Mouse (Mus musculus): Measurements from ENCODE around the gene Mast3. TPM values are rescaled to one million over a fixed set of nuclear protein-coding genes. Genes with fewer than 3 reads are reported as not detected.

The Mast3 gene
- polyA plus RNA-seq (2012) = 3.7 and 4.8 TPM in 2 replicates

DNA sequence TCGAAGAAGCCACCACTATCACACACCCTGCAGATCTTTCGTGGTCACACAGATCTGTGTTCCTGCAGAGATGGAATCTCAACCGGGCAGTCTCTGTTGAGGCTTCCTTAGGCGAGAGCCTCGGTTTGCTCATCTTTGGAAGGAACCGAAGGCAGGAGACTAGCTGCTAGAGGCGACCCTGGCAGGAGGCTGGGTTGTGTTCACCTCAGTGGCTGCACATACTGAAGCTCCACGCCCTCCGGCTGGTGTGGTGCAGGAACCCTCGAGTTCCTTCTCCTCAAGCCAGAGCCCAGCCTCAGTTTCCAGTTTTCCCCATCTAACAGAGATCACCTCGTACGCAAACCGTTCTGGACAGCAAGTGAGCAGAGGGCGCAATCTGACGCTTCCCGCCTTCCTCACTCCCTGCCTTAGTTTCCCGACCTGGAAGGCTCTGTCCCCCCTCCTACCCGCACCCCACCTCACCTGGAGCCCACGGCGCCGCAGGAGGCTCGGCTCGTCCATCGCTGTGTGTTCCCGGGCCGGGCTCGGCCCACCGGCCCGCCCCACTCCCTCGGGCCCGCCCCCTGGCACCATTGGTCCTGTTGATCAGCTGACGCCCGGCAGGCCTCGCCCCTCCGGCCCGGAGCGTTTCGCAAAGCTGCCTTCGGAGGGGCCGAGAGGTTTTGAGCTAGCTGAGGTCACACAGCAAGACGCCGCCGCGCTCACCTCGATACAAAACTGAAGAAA, at the start of gene Mast3:
TSS of gene Mast3 (minus strand) at position 574 of the 726 bp plus-strand sequence.
- no peaks in the 10 kb centered on the region for H3K9me3 ChIP-seq (ENCODE audit: control insufficient read depth, low read length)
- peaks cover 57% of the 10 kb centered on the region for H3K4me1 ChIP-seq (ENCODE audit: control insufficient read depth)
- peak within 1 kb of the TSS; percentile 66 for H3K4me3 ChIP-seq (replicated peaks)
- TF ChIP-seq TAL1 (IDR thresholded peaks at IDR 0.05; ENCODE audit: low read length) (no peak), GATA1 (IDR thresholded peaks at IDR 0.05; ENCODE audit: low read length) (no peak)
- H3K36me3 ChIP-seq (ENCODE audit: control insufficient read depth) = no peaks in the 10 kb centered on the region
- H3K27me3 ChIP-seq (ENCODE audit: control insufficient read depth) = peaks cover 25% of the 10 kb centered on the region

DNA sequence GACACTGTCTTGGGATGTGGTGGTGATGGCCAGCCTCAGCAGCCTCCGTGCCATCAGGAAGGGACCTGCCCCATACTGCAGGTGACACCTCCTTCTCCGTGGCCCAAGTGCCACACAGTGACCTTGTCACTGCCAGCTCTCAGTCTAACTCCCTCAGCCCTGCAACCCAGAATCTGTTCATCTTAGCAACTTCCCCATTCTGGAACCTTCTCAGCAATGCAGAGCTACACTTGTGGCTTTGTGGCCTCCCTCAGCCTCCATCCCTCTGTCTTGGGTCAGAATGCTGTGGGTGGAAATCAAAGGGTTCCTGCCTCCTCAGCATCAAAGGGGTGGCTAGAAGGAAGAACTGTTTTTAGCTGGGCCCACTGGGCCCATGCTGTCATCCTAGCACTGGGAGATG, 49.0 kb upstream of the Mast3 start:
- H3K9me3 ChIP-seq (ENCODE audit: control insufficient read depth, low read length) = no peaks in the 10 kb centered on the region
- no peak overlapping the region for H3K4me3 ChIP-seq (replicated peaks)
- peaks cover 49% of the 10 kb centered on the region for H3K4me1 ChIP-seq (ENCODE audit: control insufficient read depth)
- TF ChIP-seq GATA1 (IDR thresholded peaks at IDR 0.05; ENCODE audit: low read length) = no peak
- no peak for TF ChIP-seq TAL1 (IDR thresholded peaks at IDR 0.05; ENCODE audit: low read length)
- peaks cover 26% of the 10 kb centered on the region for H3K27me3 ChIP-seq (ENCODE audit: control insufficient read depth)
- no peaks in the 10 kb centered on the region for H3K36me3 ChIP-seq (ENCODE audit: control insufficient read depth)

DNA sequence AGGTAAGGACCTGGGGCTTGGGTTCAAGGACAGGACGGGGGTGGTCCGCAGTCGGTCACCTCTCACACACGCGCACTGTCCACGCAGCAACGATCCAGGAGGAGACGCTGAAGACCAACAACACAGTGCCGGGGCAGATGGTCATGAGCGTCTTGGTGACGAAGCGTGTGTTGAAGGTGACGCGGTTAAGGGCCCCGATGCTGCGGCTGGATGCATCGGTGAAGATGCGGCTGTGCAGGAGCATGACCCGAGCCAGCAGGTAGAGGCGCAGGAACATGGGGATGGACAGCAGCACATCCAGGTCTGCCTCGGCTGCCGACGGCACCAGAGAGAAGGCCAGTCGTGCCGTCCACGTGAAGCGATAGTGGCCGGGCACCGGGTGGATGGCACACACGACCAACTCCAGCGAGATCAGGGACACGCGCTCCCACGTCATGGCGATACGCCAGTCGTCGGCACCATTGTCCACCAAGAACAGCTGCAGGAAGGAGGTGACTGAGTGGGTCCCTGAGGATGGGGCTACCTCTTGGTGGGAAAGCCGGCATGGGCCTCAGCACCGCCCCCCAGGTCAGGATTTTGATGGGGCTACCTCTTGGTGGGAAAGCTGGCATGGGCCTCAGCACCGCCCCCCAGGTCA, 47.9 kb upstream of the Mast3 start:
- peaks cover 36% of the 10 kb centered on the region for H3K27me3 ChIP-seq (ENCODE audit: control insufficient read depth)
- H3K4me3 ChIP-seq (replicated peaks) = no peak overlapping the region
- TF ChIP-seq TAL1 (IDR thresholded peaks at IDR 0.05; ENCODE audit: low read length) (no peak), GATA1 (IDR thresholded peaks at IDR 0.05; ENCODE audit: low read length) (no peak)
- no peaks in the 10 kb centered on the region for H3K9me3 ChIP-seq (ENCODE audit: control insufficient read depth, low read length)
- peaks cover 44% of the 10 kb centered on the region for H3K4me1 ChIP-seq (ENCODE audit: control insufficient read depth)
- H3K36me3 ChIP-seq (ENCODE audit: control insufficient read depth) = no peaks in the 10 kb centered on the region

- Histone ChIP-seq H3K4me1 (ENCODE audit: control insufficient read depth) (peaks cover 40% of the 10 kb centered on the region), H3K4me3 (replicated peaks) (no peak overlapping the region), H3K27me3 (ENCODE audit: control insufficient read depth) (peaks cover 42% of the 10 kb centered on the region), H3K36me3 (ENCODE audit: control insufficient read depth) (no peaks in the 10 kb centered on the region), H3K9me3 (ENCODE audit: control insufficient read depth, low read length) (no peaks in the 10 kb centered on the region)
- TF ChIP-seq TAL1 (IDR thresholded peaks at IDR 0.05; ENCODE audit: low read length) (no peak), GATA1 (IDR thresholded peaks at IDR 0.05; ENCODE audit: low read length) (no peak)
Measured at GRCm38 (mm10) chr8:70851837-70852236, 47.0 kb upstream of the Mast3 start.

DNA sequence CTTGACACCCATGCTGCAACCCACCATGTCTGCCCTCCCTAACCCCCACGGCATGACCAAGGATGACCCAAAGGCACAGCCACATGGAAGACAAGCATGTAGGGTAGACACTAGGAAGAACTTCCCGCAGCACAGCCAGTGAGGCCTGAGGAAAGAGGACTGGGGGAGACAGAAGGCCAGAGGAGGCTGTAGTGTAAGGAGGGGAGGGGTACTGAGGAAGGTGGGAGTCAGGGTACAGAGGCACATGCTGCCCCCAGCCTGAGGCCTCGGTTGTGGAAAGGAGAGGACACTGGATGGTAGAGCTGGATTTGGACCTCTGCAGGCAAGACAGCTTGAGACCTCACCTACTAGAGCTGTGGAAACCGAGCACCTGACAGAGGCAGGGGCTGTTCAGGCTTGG, 46.1 kb upstream of the Mast3 start:
- TF ChIP-seq GATA1 (IDR thresholded peaks at IDR 0.05; ENCODE audit: low read length) = no peak
- TF ChIP-seq TAL1 (IDR thresholded peaks at IDR 0.05; ENCODE audit: low read length) = no peak
- no peaks in the 10 kb centered on the region for H3K36me3 ChIP-seq (ENCODE audit: control insufficient read depth)
- H3K4me3 ChIP-seq (replicated peaks) = no peak overlapping the region
- H3K4me1 ChIP-seq (ENCODE audit: control insufficient read depth) = peaks cover 41% of the 10 kb centered on the region
- peaks cover 40% of the 10 kb centered on the region for H3K27me3 ChIP-seq (ENCODE audit: control insufficient read depth)
- no peaks in the 10 kb centered on the region for H3K9me3 ChIP-seq (ENCODE audit: control insufficient read depth, low read length)

DNA sequence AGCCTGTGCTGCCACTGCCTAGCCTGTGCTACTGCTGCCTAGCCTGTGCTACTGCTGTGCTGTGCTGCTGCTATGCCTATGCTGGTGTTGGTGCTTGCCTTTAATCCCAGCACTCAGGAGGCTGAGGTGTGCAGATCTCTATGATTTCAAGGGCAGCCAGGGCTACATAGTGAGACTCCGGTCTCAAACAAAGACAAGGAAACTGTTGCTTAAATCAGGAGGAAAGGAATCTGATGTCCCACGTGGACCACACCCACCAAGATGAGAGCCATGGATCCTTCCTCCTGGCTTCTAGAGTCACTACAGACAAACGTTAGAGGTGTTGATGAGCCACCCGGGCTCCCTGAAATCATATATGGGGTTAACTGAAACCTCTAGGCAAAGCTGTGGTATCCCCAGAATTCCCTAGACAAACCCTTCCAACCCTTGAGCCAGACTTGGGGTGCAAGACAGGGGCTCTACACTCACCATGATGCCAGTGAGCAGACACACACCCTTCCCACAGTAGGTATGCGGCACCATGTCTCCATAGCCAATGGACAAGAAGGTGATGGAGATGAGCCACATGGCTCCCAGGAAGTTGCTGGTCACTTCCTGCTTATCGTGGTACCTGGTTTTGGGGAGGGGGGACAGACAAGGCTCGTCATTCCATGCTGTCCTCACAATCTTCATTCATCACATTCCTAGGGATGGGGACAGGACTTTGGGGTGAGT, 45.4 kb upstream of the Mast3 start:
- H3K36me3 ChIP-seq (ENCODE audit: control insufficient read depth) = peaks cover under 1% of the 10 kb centered on the region; the same call in 1 of the 2 replicates
- H3K4me1 ChIP-seq (ENCODE audit: control insufficient read depth) = peaks cover 44% of the 10 kb centered on the region
- no peaks in the 10 kb centered on the region for H3K9me3 ChIP-seq (ENCODE audit: control insufficient read depth, low read length)
- H3K27me3 ChIP-seq (ENCODE audit: control insufficient read depth) = peaks cover 34% of the 10 kb centered on the region
- no peak for TF ChIP-seq GATA1 (IDR thresholded peaks at IDR 0.05; ENCODE audit: low read length)
- TF ChIP-seq TAL1 (IDR thresholded peaks at IDR 0.05; ENCODE audit: low read length) = no peak
- H3K4me3 ChIP-seq (replicated peaks) = no peak overlapping the region

DNA sequence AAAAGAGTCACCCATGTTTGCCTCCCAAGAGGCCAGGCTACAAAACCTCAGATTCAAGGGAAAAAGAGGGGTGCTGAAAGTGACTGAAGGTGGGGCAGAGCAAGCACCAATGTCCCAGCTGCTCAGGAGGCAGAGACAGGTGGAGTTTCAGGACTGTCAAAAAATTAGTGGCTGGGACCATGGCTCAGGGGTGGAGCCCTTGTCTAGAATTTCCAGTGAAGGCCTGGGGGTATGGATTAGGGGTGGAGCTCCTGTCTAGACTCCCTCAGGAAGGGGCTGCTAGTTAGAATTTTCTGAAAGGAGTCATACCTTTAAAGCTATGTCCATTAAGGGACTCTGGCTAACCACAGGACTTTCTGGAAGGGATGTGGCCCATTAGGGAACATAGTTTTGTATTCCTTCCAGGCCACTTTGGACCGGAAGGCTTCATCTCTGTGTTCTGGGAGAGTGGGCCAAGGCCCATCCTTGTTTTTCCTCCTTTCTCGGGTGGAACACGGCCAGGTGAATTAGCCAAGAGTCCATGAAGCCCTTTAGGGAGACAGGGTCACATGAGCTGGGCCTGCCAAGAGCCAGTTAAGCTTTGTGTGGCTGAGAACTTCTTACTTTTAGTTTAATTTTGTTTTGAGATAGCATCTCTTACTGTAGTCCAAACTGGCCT, 44.6 kb upstream of the Mast3 start:
- peaks cover 28% of the 10 kb centered on the region for H3K27me3 ChIP-seq (ENCODE audit: control insufficient read depth)
- TF ChIP-seq GATA1 (IDR thresholded peaks at IDR 0.05; ENCODE audit: low read length) = no peak
- no peak for TF ChIP-seq TAL1 (IDR thresholded peaks at IDR 0.05; ENCODE audit: low read length)
- H3K4me1 ChIP-seq (ENCODE audit: control insufficient read depth) = peaks cover 50% of the 10 kb centered on the region
- no peak overlapping the region for H3K4me3 ChIP-seq (replicated peaks)
- peaks cover 3% of the 10 kb centered on the region; the same call in 1 of the 2 replicates for H3K36me3 ChIP-seq (ENCODE audit: control insufficient read depth)
- no peaks in the 10 kb centered on the region for H3K9me3 ChIP-seq (ENCODE audit: control insufficient read depth, low read length)

DNA sequence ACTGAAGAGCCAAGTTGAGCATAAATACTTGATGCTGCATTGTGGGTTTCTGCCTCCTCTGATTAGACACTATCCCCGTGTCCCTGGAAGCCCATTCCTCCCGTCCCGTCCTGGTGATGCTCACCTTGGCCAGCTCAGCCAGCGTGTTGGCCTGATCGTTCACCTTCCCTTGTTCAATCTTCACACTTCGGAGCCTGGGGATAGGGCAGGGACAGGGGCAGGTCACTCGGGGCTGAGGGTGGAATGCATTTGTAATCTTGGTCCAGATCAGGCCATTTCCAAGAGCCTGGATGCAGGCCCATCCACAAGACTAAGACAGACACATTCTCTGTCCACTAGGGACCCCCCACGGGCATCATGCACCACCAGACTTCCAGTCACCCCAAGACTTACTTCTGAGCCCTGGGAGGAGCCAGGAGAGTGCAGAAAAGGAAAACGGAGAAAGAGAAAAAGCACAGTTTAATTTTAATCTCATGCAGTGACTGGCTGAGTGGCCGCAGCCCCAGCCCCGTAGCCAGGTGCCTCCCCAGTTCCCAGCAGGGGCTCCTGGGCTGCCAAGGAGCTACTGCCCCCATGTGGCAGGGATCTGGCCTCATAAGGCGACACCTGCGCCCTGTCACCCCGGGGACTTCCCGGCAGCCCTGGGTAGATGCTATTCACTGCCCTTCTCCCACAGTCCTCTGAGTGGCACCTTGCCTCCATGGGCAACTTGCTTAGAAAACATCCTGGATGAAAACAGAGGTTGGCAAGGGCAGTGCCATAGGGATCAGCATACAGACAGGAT, 41.7 kb upstream of the Mast3 start:
- Histone ChIP-seq H3K4me3 (replicated peaks) (no peak overlapping the region), H3K36me3 (ENCODE audit: control insufficient read depth) (peaks cover 17% of the 10 kb centered on the region), H3K27me3 (ENCODE audit: control insufficient read depth) (peaks cover 22% of the 10 kb centered on the region), H3K9me3 (ENCODE audit: control insufficient read depth, low read length) (no peaks in the 10 kb centered on the region), H3K4me1 (ENCODE audit: control insufficient read depth) (peaks cover 70% of the 10 kb centered on the region)
- no peak for TF ChIP-seq TAL1 (IDR thresholded peaks at IDR 0.05; ENCODE audit: low read length)
- TF ChIP-seq GATA1 (IDR thresholded peaks at IDR 0.05; ENCODE audit: low read length) = no peak

Measured in erythroblast, embryonic 14.5 days (primary cell).